Mouse (Mus musculus) erythroblast, embryonic 14.5 days (primary cell): Measurements from ENCODE around the gene E4f1.

ENCODE experiments used
- GATA1 ChIP-seq: IDR thresholded peaks from 2 replicates; pipeline ENCODE4 v1.6.1; 2012; ENCODE audit warnings: low read length, inconsistent platforms, mixed read lengths
- TAL1 ChIP-seq: IDR thresholded peaks from 3 replicates; pipeline ENCODE4 v1.6.1; 2012; ENCODE audit warnings: low read length, inconsistent platforms, mixed read lengths

DNA sequence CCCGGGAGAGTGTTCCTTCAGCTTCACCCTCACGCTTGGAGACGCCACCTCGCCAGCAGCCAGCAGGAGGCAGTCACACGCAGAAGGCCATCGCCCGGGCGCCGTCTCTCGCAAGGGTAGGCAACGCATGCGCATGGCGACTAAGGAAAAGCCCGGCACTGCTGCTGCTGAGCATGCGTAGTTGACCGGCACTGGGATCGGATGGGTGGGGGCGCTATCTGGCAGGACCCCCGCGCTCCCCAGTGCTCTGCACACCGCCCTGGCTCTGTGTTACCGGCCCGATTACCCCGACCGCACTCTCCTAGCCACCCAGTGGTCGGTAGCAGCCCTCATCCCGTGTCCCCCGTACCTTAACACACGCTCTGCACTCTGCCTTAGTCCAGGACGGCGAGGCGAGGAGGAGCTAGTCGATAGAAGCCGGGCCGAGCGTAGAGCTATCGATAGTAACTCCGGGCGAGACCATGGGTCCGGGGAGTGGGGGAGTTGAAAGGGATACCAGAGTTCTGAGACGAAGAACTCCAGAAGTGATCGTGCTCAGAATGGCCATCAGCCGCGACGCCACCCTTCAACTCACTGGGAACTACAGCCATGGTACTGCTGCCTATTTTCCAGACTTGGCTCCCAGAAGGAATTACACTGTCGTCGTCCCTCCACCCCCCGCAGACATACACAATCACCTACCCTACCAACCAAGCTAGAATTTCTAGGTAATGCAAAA, 8.7 kb upstream of the E4f1 start, which contains the start of gene Mlst8:
- TF ChIP-seq GATA1 = no peak
- no peak for TF ChIP-seq TAL1
